Mouse (Mus musculus) E14TG2a.4 (cell line): ENCODE data around the gene Plekha5.

Experiments used
- H3K27me3 ChIP-seq: 2 replicates; pipeline ENCODE4 v1.6.1; 2014; ENCODE audit warnings: low read length, control low read depth; ENCODE audit not compliant: insufficient read depth
- H3K36me3 ChIP-seq: 2 replicates; pipeline ENCODE4 v1.6.1; 2014; ENCODE audit warnings: low read length, control low read depth; ENCODE audit not compliant: insufficient read depth
- H3K4me1 ChIP-seq: replicated peaks from 2 replicates; pipeline ENCODE4 v1.6.1; 2014; ENCODE audit warnings: low read depth, low read length, control low read depth
- H3K4me3 ChIP-seq: replicated peaks from 2 replicates; pipeline ENCODE4 v1.5.1; 2014; ENCODE audit warnings: mild to moderate bottlenecking, low read length
- H3K9me3 ChIP-seq: 2 replicates; pipeline ENCODE4 v1.6.1; 2014; ENCODE audit warnings: low read length, control low read depth
- CTCF ChIP-seq: conservative IDR thresholded peaks from 2 replicates; pipeline ENCODE4 v1.5.1; 2014; ENCODE audit warnings: low read length
- NANOG ChIP-seq: IDR thresholded peaks from 2 replicates; pipeline ENCODE4 v1.6.1; 2014; ENCODE audit warnings: borderline replicate concordance, low read length, mixed read lengths
- POU5F1 ChIP-seq: IDR thresholded peaks from 2 replicates; pipeline ENCODE4 v1.6.1; 2014; ENCODE audit warnings: low read length, borderline replicate concordance

Gene Plekha5

GRCm38 (mm10) chr6:140620531-140621349 lies 196.9 kb downstream of the Plekha5 start:
- Histone ChIP-seq H3K36me3 (peaks cover 10% of the 10 kb centered on the region), H3K27me3 (peaks cover 4% of the 10 kb centered on the region; the same call in 1 of the 2 replicates), H3K4me3 (peak overlapping the region; percentile 18), H3K4me1 (peaks cover 66% of the 10 kb centered on the region), H3K9me3 (no peaks in the 10 kb centered on the region)
- TF ChIP-seq POU5F1 (no peak), NANOG (no peak), CTCF (no peak)

DNA sequence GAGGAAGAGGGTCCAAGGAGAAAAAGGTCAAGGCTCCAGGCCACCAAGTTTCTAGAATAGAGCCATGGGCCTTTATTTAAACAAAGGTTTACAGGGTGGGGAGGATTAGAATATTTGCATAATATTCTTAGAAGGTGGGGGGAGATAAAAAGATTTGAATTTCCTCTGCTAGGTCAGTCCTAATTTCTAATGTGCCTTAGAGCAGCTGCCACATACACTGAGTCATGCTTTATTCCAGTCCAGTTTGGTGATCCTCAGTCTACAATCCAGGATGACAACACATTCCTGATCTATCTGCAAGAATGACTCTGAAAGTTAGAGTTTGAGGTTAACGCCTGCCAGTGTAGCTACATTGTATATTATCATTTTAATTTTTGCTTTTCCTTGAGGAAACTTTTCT lies 197.8 kb downstream of the Plekha5 start:
- TF ChIP-seq POU5F1 (no peak), NANOG (no peak), CTCF (no peak)
- Histone ChIP-seq H3K4me1 (peaks cover 68% of the 10 kb centered on the region), H3K4me3 (no peak overlapping the region), H3K36me3 (peaks cover 18% of the 10 kb centered on the region), H3K27me3 (peaks cover 4% of the 10 kb centered on the region; the same call in 1 of the 2 replicates), H3K9me3 (no peaks in the 10 kb centered on the region)

GRCm38 (mm10) chr6:140622391-140623225 lies 198.8 kb downstream of the Plekha5 start, which contains the start of gene Aebp2:
TSS of gene Aebp2 (plus strand) at chr6:140622663.
- peaks cover 4% of the 10 kb centered on the region; the same call in 1 of the 2 replicates for H3K27me3 ChIP-seq
- peaks cover 69% of the 10 kb centered on the region for H3K4me1 ChIP-seq
- H3K4me3 ChIP-seq = peak within 1 kb of the TSS; percentile 93
- no peak for TF ChIP-seq NANOG
- H3K9me3 ChIP-seq = no peaks in the 10 kb centered on the region
- H3K36me3 ChIP-seq = peaks cover 26% of the 10 kb centered on the region

- peaks cover 29% of the 10 kb centered on the region for H3K36me3 ChIP-seq
- H3K27me3 ChIP-seq = peaks cover 4% of the 10 kb centered on the region; the same call in 1 of the 2 replicates
- peaks cover 74% of the 10 kb centered on the region for H3K4me1 ChIP-seq
- peak overlapping the region; percentile 93 for H3K4me3 ChIP-seq
- H3K9me3 ChIP-seq = no peaks in the 10 kb centered on the region
- TF ChIP-seq NANOG (no peak), CTCF (no peak), POU5F1 (no peak)
Observed at GRCm38 (mm10) chr6:140623226-140624095, 199.6 kb downstream of the Plekha5 start.

GRCm38 (mm10) chr6:140624096-140625051 lies 200.5 kb downstream of the Plekha5 start:
- Histone ChIP-seq H3K4me3 (peak overlapping the region; percentile 93), H3K4me1 (peaks cover 78% of the 10 kb centered on the region), H3K9me3 (no peaks in the 10 kb centered on the region), H3K27me3 (peaks cover 4% of the 10 kb centered on the region; the same call in 1 of the 2 replicates), H3K36me3 (peaks cover 32% of the 10 kb centered on the region)
- no peak for TF ChIP-seq NANOG
- no peak for TF ChIP-seq POU5F1
- TF ChIP-seq CTCF = no peak

- no peak overlapping the region for H3K4me3 ChIP-seq
- no peaks in the 10 kb centered on the region for H3K9me3 ChIP-seq
- H3K36me3 ChIP-seq = peaks cover 70% of the 10 kb centered on the region
- peaks cover 75% of the 10 kb centered on the region for H3K4me1 ChIP-seq
- TF ChIP-seq NANOG (no peak), POU5F1 (no peak), CTCF (no peak)
- no peaks in the 10 kb centered on the region for H3K27me3 ChIP-seq
Observed at GRCm38 (mm10) chr6:140629176-140629859, 205.5 kb downstream of the Plekha5 start.
